Comparison of ENCODE assay signal across 9 mouse cellular contexts in the genomic region with DNA sequence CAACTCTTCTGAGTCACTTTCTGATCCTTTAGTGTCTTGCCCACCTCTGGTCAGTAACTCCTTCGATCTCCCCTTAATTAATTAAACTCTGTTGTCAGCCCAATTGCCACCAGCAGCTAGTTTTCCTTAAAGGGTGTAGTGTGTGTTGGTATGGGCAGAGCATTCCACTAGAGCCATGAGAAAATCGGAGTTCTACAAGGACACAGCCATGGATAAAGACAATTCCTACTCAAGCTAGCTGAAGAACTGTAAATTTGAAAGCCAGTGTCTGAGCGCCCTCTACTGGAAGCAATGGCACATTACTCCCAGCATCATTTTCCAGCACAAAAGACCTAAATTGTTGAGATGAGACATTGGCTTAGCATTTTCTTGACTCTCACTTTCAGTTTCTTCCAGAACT. TPM values are rescaled to one million over a fixed set of nuclear protein-coding genes. Genes with fewer than 3 reads are reported as not detected.
A peak's percentile ranks its signal among the peaks of the same experiment; 100 is the strongest.
DNase-seq lines count a peak whose midpoint lies in the region; ATAC-seq lines count a peak whose summit lies in the region.
"Had no signal": no experiment of that assay in that cellular context is flagged by ENCODE, and none has a peak within 500 bp of the region (broad histone marks: within the 10 kb centered on the region; RNA-seq: fewer than 3 reads in every experiment).

No protein-coding gene starts in this region.

- H3K9ac ChIP-seq in liver, embryonic 12.5 days, result no peak overlapping the region
- H3K9ac ChIP-seq in embryonic facial prominence, embryonic 11.5 days (replicated peaks; ENCODE audit: low read length), result no peak overlapping the region
- H3K9ac ChIP-seq: stomach, embryonic 15.5 days had no signal

- H3K27ac ChIP-seq in liver, embryonic 12.5 days, result no peak overlapping the region
- no peak overlapping the region for H3K27ac ChIP-seq in embryonic facial prominence, embryonic 11.5 days (replicated peaks; ENCODE audit: low read depth, low read length)
- H3K27ac ChIP-seq: stomach, embryonic 15.5 days had no signal

- DNase-seq in liver, result peak; percentile 69
- peak; percentile 68 to 77 for DNase-seq in adrenal gland, postnatal 36 days
- DNase-seq in embryonic facial prominence, embryonic 11.5 days (ENCODE audit: low spot score), result peak; percentile 84
- peak; percentile 49 to 91 for DNase-seq in left cerebral cortex, adult 9 months (ENCODE audit: low spot score in 2 of 2)
- peak; percentile 17 to 38 for DNase-seq in monocyte, adult 2 months (ENCODE audit: low read depth in 1 of 2, low spot score in 2 of 2)
- DNase-seq in telencephalon, adult 2 months (ENCODE audit: low read depth, low spot score), result peak; percentile 59

- peaks cover 14% of the 10 kb centered on the region; the same call in 1 of the 2 replicates for H3K4me1 ChIP-seq in liver, embryonic 12.5 days
- no peaks in the 10 kb centered on the region for H3K4me1 ChIP-seq in embryonic facial prominence, embryonic 11.5 days (ENCODE audit: control insufficient read depth, insufficient read depth, low read length)
- H3K4me1 ChIP-seq: stomach, embryonic 15.5 days had no signal

- 31% methylated on average over 3 of the region's 3 CpGs for WGBS in liver, embryonic 12.5 days (ENCODE audit: insufficient replicate concordance)
- 29% methylated on average over 3 of the region's 3 CpGs for WGBS in embryonic facial prominence, embryonic 11.5 days

- ATAC-seq in liver, embryonic 12.5 days, result no peak
- ATAC-seq in embryonic facial prominence, embryonic 11.5 days (replicated peaks; ENCODE audit: insufficient number of reproducible peaks, low FRiP score, low TSS enrichment, low read depth), result no peak
- peak; percentile 39 to 56; a peak in 2 of 4 replicates for ATAC-seq in hematopoietic stem cell, adult 5-6 weeks (replicated peaks in 1 of 2; ENCODE audit: insufficient read depth in 1 of 2, low FRiP score in 2 of 2, low TSS enrichment in 1 of 2, low read depth in 1 of 2, poor library complexity in 2 of 2, severe bottlenecking in 2 of 2)

- H3K4me2 ChIP-seq in liver, embryonic 12.5 days, result no peak overlapping the region
- H3K4me2 ChIP-seq in embryonic facial prominence, embryonic 11.5 days (ENCODE audit: low read depth, low read length), result no peak overlapping the region
- H3K4me2 ChIP-seq: stomach, embryonic 15.5 days had no signal

- H3K4me3 ChIP-seq in liver, embryonic 12.5 days, result no peak overlapping the region
- no peak overlapping the region for H3K4me3 ChIP-seq in embryonic facial prominence, embryonic 11.5 days (ENCODE audit: low read depth, low read length)
- H3K4me3 ChIP-seq: stomach, embryonic 15.5 days had no signal

- no peaks in the 10 kb centered on the region for H3K9me3 ChIP-seq in liver, embryonic 12.5 days (replicated peaks)
- no peaks in the 10 kb centered on the region for H3K9me3 ChIP-seq in embryonic facial prominence, embryonic 11.5 days (replicated peaks; ENCODE audit: control insufficient read depth, low read length)
- H3K9me3 ChIP-seq: stomach, embryonic 15.5 days had no signal

- H3K36me3 ChIP-seq in liver, embryonic 12.5 days, result no peaks in the 10 kb centered on the region
- H3K36me3 ChIP-seq in embryonic facial prominence, embryonic 11.5 days (replicated peaks; ENCODE audit: control insufficient read depth, insufficient read depth, low read depth, low read length), result no peaks in the 10 kb centered on the region
- H3K36me3 ChIP-seq: stomach, embryonic 15.5 days had no signal

- peaks cover 13% of the 10 kb centered on the region; the same call in 1 of the 2 replicates for H3K27me3 ChIP-seq in liver, embryonic 12.5 days (replicated peaks)
- no peaks in the 10 kb centered on the region for H3K27me3 ChIP-seq in embryonic facial prominence, embryonic 11.5 days (ENCODE audit: control insufficient read depth, insufficient read depth, low read length)
- H3K27me3 ChIP-seq: stomach, embryonic 15.5 days had no signal

RNA-seq across cellular contexts. Expression of a gene that starts 30.1 kb away (rescaled TPM):
- 364 and 366 TPM in 2 replicates for polyA plus RNA-seq in liver, embryonic 12.5 days (2016; fragmentation: Nextera tagmentation; extraction: Ambion mirVana)
- total RNA-seq in adrenal gland, postnatal 36 days (2021), result 10 to 100 TPM; 16.9 to 34.3 TPM
- 21.9 and 23.0 TPM in 2 replicates for polyA plus RNA-seq in embryonic facial prominence, embryonic 11.5 days (2014; fragmentation: Nextera tagmentation; extraction: Ambion mirVana)
- 11.7 and 19.6 TPM in 2 replicates for total RNA-seq in hematopoietic stem cell, adult 5-6 weeks (2017)

Comparison
In these comparisons a context has a peak if more than half of its experiments do, and no peak if none do; other contexts are left out.
1. DNase-seq: peak in every context shown above with its lines; median percentile 84 in embryonic facial prominence, embryonic 11.5 days; 72 in adrenal gland, postnatal 36 days; 70 in left cerebral cortex, adult 9 months; 69 in liver; 59 in telencephalon, adult 2 months; 28 in monocyte, adult 2 months.
2. ATAC-seq: peak in hematopoietic stem cell, adult 5-6 weeks (2 of 2); none in liver, embryonic 12.5 days (single experiment) and embryonic facial prominence, embryonic 11.5 days (single experiment).